Mouse (Mus musculus) cortical plate, adult 2 months (tissue): ENCODE results near the gene Abca13. TPM values are rescaled to one million over a fixed set of nuclear protein-coding genes. Genes with fewer than 3 reads are reported as not detected.
"Not testable (repeated sequence)": the region's sequence is repeated elsewhere in the genome, so short reads cannot be mapped to it uniquely, and the experiment has no call there.

ENCODE experiments used
- H3K27ac ChIP-seq: fragments of 200-500 bp; 2 replicates; pipeline ENCODE4 v1.5.1; 2012; ENCODE audit warnings: low read length, control low read depth, inconsistent platforms; ENCODE audit not compliant: insufficient read depth
- H3K4me1 ChIP-seq: fragments of 200-500 bp; 2 replicates; pipeline ENCODE4 v1.6.1; 2011; ENCODE audit warnings: low read length; ENCODE audit not compliant: control insufficient read depth, insufficient read depth
- H3K4me3 ChIP-seq: fragments of 200-500 bp; 2 replicates; pipeline ENCODE4 v1.5.1; 2011; ENCODE audit warnings: mild to moderate bottlenecking, low read length, control low read depth; ENCODE audit not compliant: insufficient read depth
- CTCF ChIP-seq: fragments of 200-500 bp; IDR thresholded peaks from 2 replicates; pipeline ENCODE4 v1.5.1; 2011; ENCODE audit warnings: mild to moderate bottlenecking, control low read depth, low read length; ENCODE audit not compliant: insufficient read depth; ENCODE audit errors: extremely low read depth
- POLR2A ChIP-seq: fragments of 200-500 bp; IDR thresholded peaks from 2 replicates; pipeline ENCODE4 v1.6.1; 2011; ENCODE audit warnings: mild to moderate bottlenecking, low read length, control low read depth; ENCODE audit not compliant: insufficient read depth; ENCODE audit errors: extremely low read depth
- polyA plus RNA-seq: library from polyadenylated mRNA; depleted of rRNA; stranded (reverse); fragments of >200 nt; gene quantifications from 2 replicates; pipeline ENCODE4 v1.2.3, GENCODE M21; 2012; rRNA removed

Gene Abca13
- polyA plus RNA-seq = under 0.01 and 0.04 TPM in 2 replicates

GRCm38 (mm10) chr11:9191555-9192131, at the start of gene Abca13:
Abca13 (plus strand) TSS chr11:9191942.
- no peak for TF ChIP-seq POLR2A
- Histone ChIP-seq H3K4me3 (no peak within 1 kb of the TSS), H3K27ac (no peak within 1 kb of the TSS), H3K4me1 (no peaks in the 10 kb centered on the region)

- H3K27ac ChIP-seq = no peak overlapping the region
- TF ChIP-seq CTCF (no peak), POLR2A (no peak)
Measured at GRCm38 (mm10) chr11:9145113-9145512, 46.6 kb upstream of the Abca13 start.

GRCm38 (mm10) chr11:9146115-9146514, 45.6 kb upstream of the Abca13 start:
- H3K4me3 ChIP-seq = no peak overlapping the region
- TF ChIP-seq CTCF = no peak
- no peak for TF ChIP-seq POLR2A
- no peak overlapping the region for H3K27ac ChIP-seq
- H3K4me1 ChIP-seq = no peaks in the 10 kb centered on the region

More at GRCm38 (mm10) chr11:9145113-9145512, 46.6 kb upstream of the Abca13 start:
- Histone ChIP-seq H3K4me1 (no peaks in the 10 kb centered on the region), H3K4me3 (no peak overlapping the region)

- no peak overlapping the region for H3K27ac ChIP-seq
- H3K4me3 ChIP-seq = no peak overlapping the region
- H3K4me1 ChIP-seq = no peaks in the 10 kb centered on the region
- no peak for TF ChIP-seq CTCF
- no peak for TF ChIP-seq POLR2A
Measured at GRCm38 (mm10) chr11:9146683-9147082, 45.1 kb upstream of the Abca13 start.

GRCm38 (mm10) chr11:9148206-9148605, 43.5 kb upstream of the Abca13 start:
- no peak for TF ChIP-seq POLR2A
- no peak for TF ChIP-seq CTCF
- no peak overlapping the region for H3K4me3 ChIP-seq
- no peak overlapping the region for H3K27ac ChIP-seq
- no peaks in the 10 kb centered on the region for H3K4me1 ChIP-seq

- H3K27ac ChIP-seq, H3K4me3 ChIP-seq, H3K4me1 ChIP-seq: not testable (repeated sequence)
Measured at GRCm38 (mm10) chr11:9150403-9150802, 41.3 kb upstream of the Abca13 start.

GRCm38 (mm10) chr11:9159953-9160352, 31.8 kb upstream of the Abca13 start:
- Histone ChIP-seq H3K4me1 (no peaks in the 10 kb centered on the region), H3K4me3 (no peak overlapping the region), H3K27ac (no peak overlapping the region)
- TF ChIP-seq CTCF (no peak), POLR2A (no peak)

- Histone ChIP-seq H3K4me1 (no peaks in the 10 kb centered on the region), H3K27ac (no peak overlapping the region), H3K4me3 (no peak overlapping the region)
- TF ChIP-seq POLR2A (no peak), CTCF (no peak)
Measured at GRCm38 (mm10) chr11:9167331-9167730, 24.4 kb upstream of the Abca13 start.

- no peak overlapping the region for H3K4me3 ChIP-seq
- no peaks in the 10 kb centered on the region for H3K4me1 ChIP-seq
- no peak overlapping the region for H3K27ac ChIP-seq
- TF ChIP-seq POLR2A (no peak), CTCF (no peak)
Measured at GRCm38 (mm10) chr11:9181477-9181876, 10.3 kb upstream of the Abca13 start.

- not testable (repeated sequence) for H3K27ac ChIP-seq, H3K4me1 ChIP-seq, H3K4me3 ChIP-seq
Measured at GRCm38 (mm10) chr11:9189471-9189870, 2.3 kb upstream of the Abca13 start.
